Mouse (Mus musculus) liver, postnatal 0 days (tissue): ENCODE results near the gene Gtpbp1. TPM values are rescaled to one million over a fixed set of nuclear protein-coding genes. Genes with fewer than 3 reads are reported as not detected.

Source experiments
- ATAC-seq: fragments of 200-750 bp; cut with Nextera tagmentation; 2 replicates; pipeline ENCODE4 v1.8.0; 2017; ENCODE audit warnings: mild to moderate bottlenecking, moderate library complexity
- DNase-seq: peaks from one replicate; pipeline ENCODE4 v3.0.0-alpha.2; 2016
- H3K27ac ChIP-seq: fragments of 300-500 bp; sonication (generic); 2 replicates; pipeline ENCODE4 v1.5.1; 2014; ENCODE audit warnings: antibody characterized with exemption, moderate library complexity, mild to moderate bottlenecking, low read depth
- H3K27me3 ChIP-seq: fragments of 300-500 bp; sonication (generic); 2 replicates; pipeline ENCODE4 v1.6.1; 2014; ENCODE audit warnings: low read length, control low read depth, mixed read lengths; ENCODE audit not compliant: insufficient read depth
- H3K36me3 ChIP-seq: fragments of 300-500 bp; sonication (generic); replicated peaks from 2 replicates; pipeline ENCODE4 v1.6.1; 2014; ENCODE audit warnings: mild to moderate bottlenecking, control low read depth, low read length, moderate library complexity, mixed read lengths; ENCODE audit not compliant: insufficient read depth
- H3K4me1 ChIP-seq: fragments of 300-500 bp; sonication (generic); 2 replicates; pipeline ENCODE4 v1.6.1; 2014; ENCODE audit warnings: antibody characterized with exemption, mild to moderate bottlenecking, control low read depth; ENCODE audit not compliant: insufficient read depth
- H3K4me2 ChIP-seq: fragments of 300-500 bp; sonication (generic); 2 replicates; pipeline ENCODE4 v1.6.1; 2014; ENCODE audit warnings: low read depth, mild to moderate bottlenecking, low read length, moderate library complexity, mixed read lengths
- H3K4me3 ChIP-seq: fragments of 300-500 bp; sonication (generic); 2 replicates; pipeline ENCODE4 v1.5.1; 2014; ENCODE audit warnings: low read depth, low read length
- H3K9ac ChIP-seq: fragments of 300-500 bp; sonication (generic); replicated peaks from 2 replicates; pipeline ENCODE4 v1.6.1; 2014; ENCODE audit warnings: mild to moderate bottlenecking, moderate library complexity
- H3K9me3 ChIP-seq: fragments of 300-500 bp; sonication (generic); 2 replicates; pipeline ENCODE4 v1.6.1; 2016; ENCODE audit warnings: mild to moderate bottlenecking, control low read depth, low read length, mixed read lengths
- CTCF ChIP-seq: sonication (generic); IDR thresholded peaks from 2 replicates; pipeline ENCODE4 v1.5.1; 2016; ENCODE audit warnings: antibody characterized with exemption, low read depth
- EP300 ChIP-seq: IDR thresholded peaks from 2 replicates; pipeline ENCODE4 v1.6.1; 2016; ENCODE audit warnings: antibody characterized with exemption, low read depth, mild to moderate bottlenecking
- WGBS: fragments of 180-500 bp; shearing (Covaris S2); extraction: QIAGEN DNeasy Blood & Tissue Kit; methylation state at CpG from one replicate; pipeline ENCODE4 v1.1.7; 2014; ENCODE audit not compliant: insufficient replicate concordance; 5-methylcytosine and 5-hydroxymethylcytosine counted together
- polyA plus RNA-seq: library from polyadenylated mRNA; unstranded; fragments of >200 nt; fragmentation: Nextera tagmentation; extraction: Ambion mirVana; gene quantifications from 2 replicates; pipeline ENCODE4 v1.2.1, GENCODE M21; 2015

Gtpbp1 gene
- polyA plus RNA-seq, 1 experiment from 2014 or later = 16.8 TPM

GRCm38 (mm10) chr15:79755977-79756625 lies 65.5 kb downstream of the Gtpbp1 start:
- H3K4me3 ChIP-seq = no peak overlapping the region
- no peak overlapping the region for H3K27ac ChIP-seq
- H3K27me3 ChIP-seq = no peaks in the 10 kb centered on the region
- no peaks in the 10 kb centered on the region for H3K9me3 ChIP-seq
- H3K36me3 ChIP-seq = no peaks in the 10 kb centered on the region
- ATAC-seq = no peak
- WGBS = 74% methylated on average over 8 of the region's 8 CpGs
- TF ChIP-seq EP300 = no peak
- no peak for TF ChIP-seq CTCF
- peaks cover 15% of the 10 kb centered on the region for H3K4me1 ChIP-seq
- no peak overlapping the region for H3K9ac ChIP-seq
- DNase-seq = no peak
- no peak overlapping the region for H3K4me2 ChIP-seq

DNA sequence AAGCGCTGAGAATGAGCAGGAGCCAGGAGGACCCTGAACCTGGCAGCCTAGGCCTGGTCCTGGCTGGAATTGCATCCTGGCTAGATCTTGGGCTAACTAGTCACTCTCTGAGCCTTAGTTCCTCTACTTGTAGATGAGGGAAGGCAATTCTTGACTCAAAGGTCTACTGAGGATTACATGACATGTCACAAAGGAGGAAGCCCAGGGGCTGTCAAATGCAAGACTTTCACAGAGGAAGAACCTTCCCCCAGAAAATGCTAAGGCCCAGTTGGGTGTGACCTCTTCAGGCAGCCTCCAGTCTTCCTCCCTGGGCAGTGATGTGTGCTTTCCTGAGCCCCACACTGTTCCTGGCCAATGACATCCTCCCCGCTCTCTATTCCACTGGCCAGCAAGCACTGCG lies 66.5 kb downstream of the Gtpbp1 start:
- peak overlapping the region; percentile 77 for H3K27ac ChIP-seq
- no peak for ATAC-seq
- no peak overlapping the region for H3K4me2 ChIP-seq
- DNase-seq = no peak
- no peak for TF ChIP-seq EP300
- no peak for TF ChIP-seq CTCF
- H3K4me3 ChIP-seq = no peak overlapping the region
- H3K36me3 ChIP-seq = no peaks in the 10 kb centered on the region
- H3K27me3 ChIP-seq = no peaks in the 10 kb centered on the region
- no peaks in the 10 kb centered on the region for H3K9me3 ChIP-seq
- H3K4me1 ChIP-seq = peaks cover 11% of the 10 kb centered on the region
- no peak overlapping the region for H3K9ac ChIP-seq
- 66% methylated on average over 3 of the region's 3 CpGs for whole genome bisulfite sequencing

DNA sequence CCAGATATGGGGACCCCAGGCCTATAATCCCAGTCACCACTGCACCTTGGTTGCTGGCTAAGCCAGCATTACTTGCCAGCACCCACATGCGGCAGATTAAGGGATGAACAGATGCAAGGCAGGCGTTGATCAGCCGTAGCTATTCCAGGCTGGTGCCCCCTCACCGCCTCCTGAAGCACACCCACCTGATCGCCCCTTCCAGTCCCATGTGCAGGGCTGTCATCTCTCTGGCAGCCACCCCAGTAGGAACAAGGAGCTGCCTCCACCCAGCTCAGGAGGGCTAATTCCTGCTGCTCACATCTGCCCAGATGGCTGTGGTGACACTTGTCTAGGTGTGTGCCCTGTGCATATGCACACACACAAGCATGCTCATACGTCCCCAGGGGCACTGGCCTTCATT lies 70.3 kb downstream of the Gtpbp1 start:
- peaks cover 9% of the 10 kb centered on the region for H3K4me1 ChIP-seq
- no peak for TF ChIP-seq EP300
- no peak for TF ChIP-seq CTCF
- no peak overlapping the region for H3K4me3 ChIP-seq
- no peak overlapping the region for H3K4me2 ChIP-seq
- H3K9me3 ChIP-seq = no peaks in the 10 kb centered on the region
- 73% methylated on average over 6 of the region's 6 CpGs for WGBS
- no peaks in the 10 kb centered on the region for H3K36me3 ChIP-seq
- H3K9ac ChIP-seq = no peak overlapping the region
- H3K27me3 ChIP-seq = no peaks in the 10 kb centered on the region
- DNase-seq (no peak), ATAC-seq (no peak)
- no peak overlapping the region for H3K27ac ChIP-seq

DNA sequence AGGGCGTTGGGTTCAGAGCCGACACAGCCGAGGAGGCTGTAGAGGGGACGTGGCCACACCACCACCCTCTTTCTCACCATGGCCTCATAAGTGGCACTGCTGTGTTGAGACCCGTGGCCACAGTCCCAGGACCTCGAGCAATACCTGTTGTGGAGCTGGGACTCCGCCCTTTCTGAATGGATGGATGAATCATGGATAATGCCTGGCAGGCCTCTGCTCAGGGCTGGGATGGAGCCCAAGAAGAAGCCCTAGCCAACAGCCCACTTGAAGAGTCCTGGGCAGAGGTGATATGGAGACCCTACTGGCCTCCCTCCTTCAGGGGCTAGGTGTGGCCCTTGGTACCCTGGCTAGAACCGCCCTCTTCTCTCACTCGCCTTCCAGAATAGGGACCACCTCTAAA lies 72.4 kb downstream of the Gtpbp1 start:
- Histone ChIP-seq H3K27ac (no peak overlapping the region), H3K9ac (no peak overlapping the region), H3K4me2 (no peak overlapping the region), H3K4me1 (peaks cover 1% of the 10 kb centered on the region; the same call in 1 of the 2 replicates), H3K27me3 (no peaks in the 10 kb centered on the region), H3K9me3 (no peaks in the 10 kb centered on the region), H3K4me3 (no peak overlapping the region), H3K36me3 (no peaks in the 10 kb centered on the region)
- WGBS = 85% methylated on average over 9 of the region's 9 CpGs
- TF ChIP-seq EP300 (no peak), CTCF (no peak)
- DNase-seq = no peak
- ATAC-seq = no peak

GRCm38 (mm10) chr15:79763601-79764246 lies 73.1 kb downstream of the Gtpbp1 start:
- H3K4me1 ChIP-seq = peaks cover 6% of the 10 kb centered on the region
- no peak overlapping the region for H3K9ac ChIP-seq
- H3K4me3 ChIP-seq = no peak overlapping the region
- WGBS = 79% methylated on average over 7 of the region's 7 CpGs
- H3K27me3 ChIP-seq = no peaks in the 10 kb centered on the region
- no peak for DNase-seq
- no peaks in the 10 kb centered on the region for H3K9me3 ChIP-seq
- no peak overlapping the region for H3K27ac ChIP-seq
- H3K4me2 ChIP-seq = no peak overlapping the region
- TF ChIP-seq EP300 (no peak), CTCF (no peak)
- no peaks in the 10 kb centered on the region for H3K36me3 ChIP-seq
- ATAC-seq = no peak

DNA sequence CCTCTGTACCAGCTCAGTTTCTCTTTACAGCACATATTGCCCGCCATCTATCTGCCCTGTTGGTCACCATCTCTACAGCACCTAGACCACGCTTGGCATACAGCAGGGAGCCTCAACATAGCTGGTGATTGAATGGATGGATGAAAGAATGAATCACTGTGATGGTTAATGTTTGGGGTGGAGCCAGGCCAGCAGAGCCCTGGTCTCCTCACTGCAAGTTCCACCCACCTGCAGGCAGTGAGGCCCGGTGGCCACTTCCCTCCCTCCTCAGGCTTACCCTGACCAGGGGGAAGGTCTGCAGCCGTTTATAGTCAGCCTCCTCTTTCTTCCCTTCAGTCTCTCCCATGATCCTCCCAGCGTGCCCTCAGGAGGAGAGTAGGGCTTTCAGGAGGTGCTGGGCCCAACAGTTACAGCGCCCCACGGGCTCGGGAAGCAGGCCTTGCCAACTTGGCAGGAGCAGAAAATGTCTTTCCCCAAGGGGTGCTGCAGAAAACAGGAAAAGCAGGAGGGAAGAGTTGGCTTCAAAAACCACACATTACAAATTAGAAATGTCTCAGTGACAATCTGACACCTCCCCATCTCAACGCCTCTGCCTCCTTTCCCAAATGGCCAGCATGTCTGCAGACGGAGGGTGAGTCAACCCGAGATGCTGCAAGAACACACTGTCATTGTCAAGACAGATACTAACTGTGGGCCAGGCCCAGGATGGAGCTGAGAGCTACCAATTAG lies 74.1 kb downstream of the Gtpbp1 start:
- Histone ChIP-seq H3K27ac (no peak overlapping the region), H3K27me3 (no peaks in the 10 kb centered on the region), H3K4me3 (no peak overlapping the region), H3K4me2 (no peak overlapping the region), H3K4me1 (peaks cover 7% of the 10 kb centered on the region), H3K36me3 (no peaks in the 10 kb centered on the region), H3K9ac (no peak overlapping the region), H3K9me3 (no peaks in the 10 kb centered on the region)
- DNase-seq (no peak), ATAC-seq (no peak)
- no peak for TF ChIP-seq CTCF
- no peak for TF ChIP-seq EP300
- WGBS = 66% methylated on average over 11 of the region's 11 CpGs
